Mouse (Mus musculus): ENCODE data around the gene Rassf6.

- TF ChIP-seq POLR2A (IDR thresholded peaks at IDR 0.05; ENCODE audit: extremely low read depth, insufficient read depth, low read length) (no peak), CTCF (IDR thresholded peaks at IDR 0.05; ENCODE audit: extremely low read depth, insufficient read depth, low read length) (no peak)
Measured at GRCm38 (mm10) chr5:90571216-90571615, 69.2 kb downstream of the Rassf6 start.

Measured in cortical plate, adult 2 months (tissue).